Mouse (Mus musculus): Measurements from ENCODE around the gene Sgcd.

- no peak for TF ChIP-seq POLR2A (IDR thresholded peaks at IDR 0.05; ENCODE audit: low read depth, low read length)
- TF ChIP-seq CTCF (IDR thresholded peaks at IDR 0.05; ENCODE audit: borderline replicate concordance, insufficient read depth, low read length), result no peak
Measured at GRCm38 (mm10) chr11:47005301-47005875, 983.4 kb downstream of the Sgcd start.
